Mouse (Mus musculus) lung, postnatal 0 days (tissue): Measurements from ENCODE around the gene Cfb. TPM values are rescaled to one million over a fixed set of nuclear protein-coding genes. Genes with fewer than 3 reads are reported as not detected.
A peak's percentile ranks its signal among the peaks of the same experiment; 100 is the strongest.
"Not testable (repeated sequence)": the region's sequence is repeated elsewhere in the genome, so short reads cannot be mapped to it uniquely, and the experiment has no call there.

Source experiments
- ATAC-seq: fragments of 200-750 bp; cut with Nextera tagmentation; 2 replicates; pipeline ENCODE4 v1.8.0; 2017; ENCODE audit warnings: moderate library complexity
- DNase-seq: peaks from one replicate; pipeline ENCODE4 v3.0.0-alpha.2; 2016; ENCODE audit warnings: low spot score
- H3K27ac ChIP-seq: fragments of 300-500 bp; sonication (generic); 2 replicates; pipeline ENCODE4 v1.5.1; 2014; ENCODE audit warnings: antibody characterized with exemption, mild to moderate bottlenecking, low read length, mixed read lengths
- H3K27me3 ChIP-seq: fragments of 300-500 bp; sonication (generic); replicated peaks from 2 replicates; pipeline ENCODE4 v1.6.1; 2014; ENCODE audit warnings: low read length, mixed read lengths; ENCODE audit not compliant: insufficient read depth
- H3K36me3 ChIP-seq: fragments of 300-500 bp; sonication (generic); 2 replicates; pipeline ENCODE4 v1.6.1; 2014; ENCODE audit warnings: low read length, mixed read lengths; ENCODE audit not compliant: insufficient read depth
- H3K4me1 ChIP-seq: fragments of 300-500 bp; sonication (generic); 2 replicates; pipeline ENCODE4 v1.6.1; 2014; ENCODE audit warnings: antibody characterized with exemption, low read depth, low read length, mixed read lengths; ENCODE audit not compliant: insufficient read depth
- H3K4me2 ChIP-seq: fragments of 300-500 bp; sonication (generic); replicated peaks from 2 replicates; pipeline ENCODE4 v1.6.1; 2014; ENCODE audit warnings: low read depth, mild to moderate bottlenecking, low read length, moderate library complexity, mixed read lengths
- H3K4me3 ChIP-seq: fragments of 300-500 bp; sonication (generic); 2 replicates; pipeline ENCODE4 v1.5.1; 2014; ENCODE audit warnings: low read depth, low read length
- H3K9ac ChIP-seq: fragments of 300-500 bp; sonication (generic); replicated peaks from 2 replicates; pipeline ENCODE4 v1.6.1; 2014; ENCODE audit warnings: low read depth, mild to moderate bottlenecking
- H3K9me3 ChIP-seq: fragments of 300-500 bp; sonication (generic); 2 replicates; pipeline ENCODE4 v1.6.1; 2016; ENCODE audit warnings: low read length, mixed read lengths
- CTCF ChIP-seq: IDR thresholded peaks from 2 replicates; pipeline ENCODE4 v1.5.1; 2016; ENCODE audit warnings: antibody characterized with exemption, mild to moderate bottlenecking
- EP300 ChIP-seq: IDR thresholded peaks from 2 replicates; pipeline ENCODE4 v1.6.1; 2016; ENCODE audit warnings: antibody characterized with exemption, mild to moderate bottlenecking, control low read depth
- WGBS: fragments of 180-500 bp; shearing (Covaris S2); extraction: QIAGEN DNeasy Blood & Tissue Kit; methylation state at CpG from one replicate; pipeline ENCODE4 v1.1.7; 2014; 5-methylcytosine and 5-hydroxymethylcytosine counted together
- polyA plus RNA-seq: library from polyadenylated mRNA; unstranded; fragments of >200 nt; fragmentation: Nextera tagmentation; extraction: Ambion mirVana; gene quantifications from 2 replicates; pipeline ENCODE4 v1.2.1, GENCODE M21; 2015

The Cfb gene
- polyA plus RNA-seq = 8.1 and 10.6 TPM in 2 replicates

- 47% methylated on average over 8 of the region's 8 CpGs for WGBS
- H3K9ac ChIP-seq = no peak within 1 kb of the TSS
- H3K4me1 ChIP-seq = no peaks in the 10 kb centered on the region
- no peak within 1 kb of the TSS for H3K4me2 ChIP-seq
- ATAC-seq (no peak), DNase-seq (no peak)
- no peaks in the 10 kb centered on the region for H3K9me3 ChIP-seq
- no peaks in the 10 kb centered on the region for H3K36me3 ChIP-seq
- no peaks in the 10 kb centered on the region for H3K27me3 ChIP-seq
- no peak within 1 kb of the TSS for H3K27ac ChIP-seq
- no peak for TF ChIP-seq CTCF
- TF ChIP-seq EP300 = no peak
- no peak within 1 kb of the TSS for H3K4me3 ChIP-seq
Measured at GRCm38 (mm10) chr17:34862416-34863081, at the start of gene Cfb. TSS of gene Cfb (minus strand) at chr17:34862518.

- TF ChIP-seq CTCF = peak; percentile 98
- TF ChIP-seq EP300 = no peak
- H3K36me3 ChIP-seq = peaks cover 40% of the 10 kb centered on the region
- no peaks in the 10 kb centered on the region for H3K27me3 ChIP-seq
- H3K4me2 ChIP-seq = no peak overlapping the region
- DNase-seq (peak; percentile 74), ATAC-seq (peak; percentile 79)
- H3K4me3 ChIP-seq = no peak overlapping the region
- 0 out of 2 replicates have a peak, but pooled peaks cover 4% of the 10 kb centered on the region for H3K4me1 ChIP-seq
- no peak overlapping the region for H3K9ac ChIP-seq
- no peaks in the 10 kb centered on the region for H3K9me3 ChIP-seq
- no peak overlapping the region for H3K27ac ChIP-seq
- WGBS = 46% methylated on average over 5 of the region's 5 CpGs
Measured at GRCm38 (mm10) chr17:34911945-34912351, 49.6 kb upstream of the Cfb start.

- 86% methylated on average over 10 of the region's 10 CpGs for WGBS
- ATAC-seq (no peak), DNase-seq (no peak)
- Histone ChIP-seq H3K4me2 (no peak overlapping the region), H3K4me1 (0 out of 2 replicates have a peak, but pooled peaks cover 4% of the 10 kb centered on the region), H3K9me3 (no peaks in the 10 kb centered on the region), H3K27ac (no peak overlapping the region), H3K36me3 (peaks cover 50% of the 10 kb centered on the region), H3K9ac (no peak overlapping the region), H3K27me3 (no peaks in the 10 kb centered on the region), H3K4me3 (no peak overlapping the region)
- no peak for TF ChIP-seq CTCF
- no peak for TF ChIP-seq EP300
Measured at GRCm38 (mm10) chr17:34910982-34911381, 48.7 kb upstream of the Cfb start.

GRCm38 (mm10) chr17:34902895-34903294 is 40.6 kb upstream of the Cfb start:
- H3K4me3 ChIP-seq = no peak overlapping the region
- TF ChIP-seq EP300 (no peak), CTCF (no peak)

GRCm38 (mm10) chr17:34901948-34902347 is 39.6 kb upstream of the Cfb start:
- H3K9ac ChIP-seq, H3K4me3 ChIP-seq, H3K4me2 ChIP-seq, H3K4me1 ChIP-seq, H3K27me3 ChIP-seq, H3K27ac ChIP-seq, DNase-seq, H3K9me3 ChIP-seq, ATAC-seq: not testable (repeated sequence)
- WGBS = 85% methylated on average over 9 of the region's 10 CpGs
- peaks cover 20% of the 10 kb centered on the region for H3K36me3 ChIP-seq

More at GRCm38 (mm10) chr17:34902895-34903294, 40.6 kb upstream of the Cfb start:
- Histone ChIP-seq H3K27ac (no peak overlapping the region), H3K27me3 (no peaks in the 10 kb centered on the region), H3K4me1 (no peaks in the 10 kb centered on the region), H3K36me3 (peaks cover 29% of the 10 kb centered on the region), H3K4me2 (no peak overlapping the region), H3K9ac (no peak overlapping the region), H3K9me3 (no peaks in the 10 kb centered on the region)
- WGBS = 84% methylated on average over 9 of the region's 9 CpGs
- DNase-seq = no peak
- no peak for ATAC-seq

GRCm38 (mm10) chr17:34900826-34901225 is 38.5 kb upstream of the Cfb start:
- H3K4me1 ChIP-seq, H3K9me3 ChIP-seq, ATAC-seq, H3K4me2 ChIP-seq, H3K4me3 ChIP-seq, DNase-seq, H3K27me3 ChIP-seq, H3K27ac ChIP-seq, H3K9ac ChIP-seq, H3K36me3 ChIP-seq: not testable (repeated sequence)

- H3K27me3 ChIP-seq = no peaks in the 10 kb centered on the region
- H3K9me3 ChIP-seq = no peaks in the 10 kb centered on the region
- peak overlapping the region; percentile 92 for H3K27ac ChIP-seq
- peak overlapping the region; percentile 85 for H3K9ac ChIP-seq
- DNase-seq (peak; percentile 76), ATAC-seq (no peak)
- H3K4me1 ChIP-seq = no peaks in the 10 kb centered on the region
- no peaks in the 10 kb centered on the region for H3K36me3 ChIP-seq
- whole genome bisulfite sequencing = 0% methylated on average over 5 of the region's 5 CpGs
- H3K4me2 ChIP-seq = peak overlapping the region; percentile 86
- TF ChIP-seq CTCF (no peak), EP300 (no peak)
- H3K4me3 ChIP-seq = peak overlapping the region; percentile 91
Measured at GRCm38 (mm10) chr17:34899890-34900243, 37.5 kb upstream of the Cfb start.
